Comparison of ENCODE assay signal across 16 mouse cellular contexts in genomic region chr12:91815552-91815951, GRCm38 (mm10). TPM values are rescaled to one million over a fixed set of nuclear protein-coding genes. Genes with fewer than 3 reads are reported as not detected.
DNase-seq lines count a peak whose midpoint lies in the region; ATAC-seq lines count a peak whose summit lies in the region.
"Had no signal": no experiment of that assay in that cellular context is flagged by ENCODE, and none has a peak within 500 bp of the region (broad histone marks: within the 10 kb centered on the region; RNA-seq: fewer than 3 reads in every experiment).

No protein-coding gene starts in this region.

- ATAC-seq in forebrain, embryonic 13.5 days = peak; percentile 57; the same call in 1 of the 2 replicates
- no peak for ATAC-seq in forebrain, embryonic 12.5 days (ENCODE audit: low FRiP score)
- peak; percentile 54; the same call in 1 of the 2 replicates for ATAC-seq in midbrain, embryonic 11.5 days (ENCODE audit: low FRiP score)
- ATAC-seq in midbrain, embryonic 15.5 days (replicated peaks) = no peak; the same call in 1 of the 2 replicates

- H3K9me3 ChIP-seq in forebrain, embryonic 13.5 days (replicated peaks) = no peaks in the 10 kb centered on the region
- no peaks in the 10 kb centered on the region for H3K9me3 ChIP-seq in forebrain, embryonic 12.5 days
- H3K9me3 ChIP-seq in midbrain, embryonic 11.5 days (ENCODE audit: control insufficient read depth, low read length) = no peaks in the 10 kb centered on the region
- H3K9me3 ChIP-seq in midbrain, embryonic 15.5 days = no peaks in the 10 kb centered on the region
- H3K9me3 ChIP-seq: G1E; heart, embryonic 10.5 days; heart, embryonic 13.5 days; hindbrain, embryonic 12.5 days; hindbrain, embryonic 15.5 days had no signal

- H3K27me3 ChIP-seq in forebrain, embryonic 13.5 days = no peaks in the 10 kb centered on the region
- no peaks in the 10 kb centered on the region for H3K27me3 ChIP-seq in forebrain, embryonic 12.5 days
- no peaks in the 10 kb centered on the region for H3K27me3 ChIP-seq in midbrain, embryonic 11.5 days (ENCODE audit: control insufficient read depth, insufficient read depth, low read length)
- H3K27me3 ChIP-seq in midbrain, embryonic 15.5 days (replicated peaks) = no peaks in the 10 kb centered on the region
- H3K27me3 ChIP-seq: CH12.LX; heart, embryonic 13.5 days; hindbrain, embryonic 12.5 days; hindbrain, embryonic 15.5 days; Patski had no signal

- peaks cover 81% of the 10 kb centered on the region for H3K36me3 ChIP-seq in forebrain, embryonic 13.5 days (ENCODE audit: poor library complexity, severe bottlenecking)
- peaks cover 74% of the 10 kb centered on the region for H3K36me3 ChIP-seq in forebrain, embryonic 12.5 days (replicated peaks)
- H3K36me3 ChIP-seq in midbrain, embryonic 11.5 days (ENCODE audit: control insufficient read depth, insufficient read depth, low read length) = peaks cover 14% of the 10 kb centered on the region
- peaks cover 67% of the 10 kb centered on the region for H3K36me3 ChIP-seq in midbrain, embryonic 15.5 days (replicated peaks)

- H3K4me1 ChIP-seq in forebrain, embryonic 13.5 days = no peaks in the 10 kb centered on the region
- H3K4me1 ChIP-seq in forebrain, embryonic 12.5 days = no peaks in the 10 kb centered on the region
- no peaks in the 10 kb centered on the region for H3K4me1 ChIP-seq in midbrain, embryonic 11.5 days (ENCODE audit: control insufficient read depth, insufficient read depth, low read length)
- no peaks in the 10 kb centered on the region for H3K4me1 ChIP-seq in midbrain, embryonic 15.5 days
- H3K4me1 ChIP-seq: heart, embryonic 10.5 days; heart, embryonic 13.5 days; hindbrain, embryonic 12.5 days; hindbrain, embryonic 15.5 days had no signal

- H3K4me2 ChIP-seq in forebrain, embryonic 13.5 days = no peak overlapping the region
- H3K4me2 ChIP-seq in forebrain, embryonic 12.5 days = no peak overlapping the region
- H3K4me2 ChIP-seq in midbrain, embryonic 11.5 days = no peak overlapping the region
- H3K4me2 ChIP-seq in midbrain, embryonic 15.5 days = no peak overlapping the region
- H3K4me2 ChIP-seq: heart, embryonic 13.5 days; hindbrain, embryonic 12.5 days; hindbrain, embryonic 15.5 days had no signal

- DNase-seq in midbrain, embryonic 11.5 days (ENCODE audit: low spot score, missing footprints) = peak; percentile 81
- peak; percentile 39 for DNase-seq in ovary, adult 18-20 months (ENCODE audit: low spot score)
- no peak for DNase-seq in ovary, postnatal 10 days (ENCODE audit: low spot score)
- DNase-seq in kidney, postnatal 14 days = no peak
- DNase-seq: gastrocnemius, postnatal 25 days had no signal

- H3K9ac ChIP-seq in forebrain, embryonic 13.5 days = no peak overlapping the region
- H3K9ac ChIP-seq in forebrain, embryonic 12.5 days = no peak overlapping the region
- H3K9ac ChIP-seq in midbrain, embryonic 11.5 days (ENCODE audit: low read length) = no peak overlapping the region
- H3K9ac ChIP-seq in midbrain, embryonic 15.5 days = no peak overlapping the region
- H3K9ac ChIP-seq: heart, embryonic 13.5 days; hindbrain, embryonic 12.5 days; hindbrain, embryonic 15.5 days had no signal

- H3K4me3 ChIP-seq in forebrain, embryonic 13.5 days = no peak overlapping the region
- H3K4me3 ChIP-seq in forebrain, embryonic 12.5 days (replicated peaks) = no peak overlapping the region
- H3K4me3 ChIP-seq in midbrain, embryonic 11.5 days (ENCODE audit: low read depth, low read length) = no peak overlapping the region
- no peak overlapping the region for H3K4me3 ChIP-seq in midbrain, embryonic 15.5 days
- H3K4me3 ChIP-seq: heart, adult 2 months; heart, embryonic 10.5 days; heart, embryonic 13.5 days; hindbrain, embryonic 12.5 days; hindbrain, embryonic 15.5 days had no signal

- no peak overlapping the region for H3K27ac ChIP-seq in forebrain, embryonic 13.5 days
- no peak overlapping the region for H3K27ac ChIP-seq in forebrain, embryonic 12.5 days
- H3K27ac ChIP-seq in midbrain, embryonic 11.5 days (ENCODE audit: low read depth, low read length) = no peak overlapping the region
- no peak overlapping the region for H3K27ac ChIP-seq in midbrain, embryonic 15.5 days
- H3K27ac ChIP-seq: heart, adult 2 months; heart, embryonic 10.5 days; heart, embryonic 13.5 days; hindbrain, embryonic 12.5 days; hindbrain, embryonic 15.5 days had no signal

- 93% methylated on average over 11 of the region's 11 CpGs for WGBS in forebrain, embryonic 13.5 days
- WGBS in forebrain, embryonic 12.5 days = 86% methylated on average over 11 of the region's 11 CpGs
- WGBS in midbrain, embryonic 11.5 days = 91% methylated on average over 11 of the region's 11 CpGs
- WGBS in midbrain, embryonic 15.5 days = 92% methylated on average over 11 of the region's 11 CpGs

RNA-seq across cellular contexts. Expression of gene Ston2, which starts 27.4 kb away (rescaled TPM):
- polyA plus RNA-seq in forebrain, embryonic 13.5 days (2015; fragmentation: Nextera tagmentation; extraction: Ambion mirVana) = 10.5 and 13.2 TPM in 2 replicates
- polyA plus RNA-seq in forebrain, embryonic 12.5 days (2016; fragmentation: Nextera tagmentation; extraction: Ambion mirVana) = 11.9 and 14.2 TPM in 2 replicates
- 7.2 and 8.4 TPM in 2 replicates for polyA plus RNA-seq in midbrain, embryonic 11.5 days (2014; fragmentation: Nextera tagmentation; extraction: Ambion mirVana)
- 5.5 and 6.8 TPM in 2 replicates for polyA plus RNA-seq in midbrain, embryonic 15.5 days (2015; fragmentation: Nextera tagmentation; extraction: Ambion mirVana)

RNA-seq across cellular contexts. Expression of gene Sel1l, which starts 33.4 kb away (rescaled TPM):
- 93.4 and 95.3 TPM in 2 replicates for polyA plus RNA-seq in forebrain, embryonic 13.5 days (2015; fragmentation: Nextera tagmentation; extraction: Ambion mirVana)
- polyA plus RNA-seq in forebrain, embryonic 12.5 days (2016; fragmentation: Nextera tagmentation; extraction: Ambion mirVana) = 67.0 and 69.7 TPM in 2 replicates
- 73.9 and 82.8 TPM in 2 replicates for polyA plus RNA-seq in midbrain, embryonic 11.5 days (2014; fragmentation: Nextera tagmentation; extraction: Ambion mirVana)
- 106 and 111 TPM in 2 replicates for polyA plus RNA-seq in midbrain, embryonic 15.5 days (2015; fragmentation: Nextera tagmentation; extraction: Ambion mirVana)

Comparison
In these comparisons a context has a peak if more than half of its experiments do, and no peak if none do; other contexts are left out.
1. ATAC-seq: peak in forebrain, embryonic 13.5 days (single experiment) and midbrain, embryonic 11.5 days (single experiment); none in forebrain, embryonic 12.5 days (single experiment) and midbrain, embryonic 15.5 days (single experiment).
2. DNase-seq: peak in midbrain, embryonic 11.5 days (single experiment) and ovary, adult 18-20 months (single experiment); none in ovary, postnatal 10 days (single experiment) and kidney, postnatal 14 days (single experiment).